Comparison of ENCODE assay signal across 9 mouse cellular contexts in genomic region chr9:94533641-94534040, GRCm38 (mm10). TPM values are rescaled to one million over a fixed set of nuclear protein-coding genes. Genes with fewer than 3 reads are reported as not detected.
A peak's percentile ranks its signal among the peaks of the same experiment; 100 is the strongest.
DNase-seq lines count a peak whose midpoint lies in the region; ATAC-seq and TF ChIP-seq lines count a peak whose summit lies in the region.
"Had no signal": no experiment of that assay in that cellular context is flagged by ENCODE, and none has a peak within 500 bp of the region (broad histone marks: within the 10 kb centered on the region; RNA-seq: fewer than 3 reads in every experiment).

No protein-coding gene starts in this region.

- no peak overlapping the region for H3K9ac ChIP-seq in heart, adult 2 months (ENCODE audit: low read depth, low read length)
- peak overlapping the region; percentile 51 for H3K9ac ChIP-seq in heart, embryonic 14.5 days (ENCODE audit: low read length)
- no peak overlapping the region for H3K9ac ChIP-seq in midbrain, embryonic 11.5 days (ENCODE audit: low read length)

- peaks cover 21% of the 10 kb centered on the region for H3K36me3 ChIP-seq in heart, adult 2 months (ENCODE audit: control insufficient read depth, insufficient read depth, low read length)
- H3K36me3 ChIP-seq in heart, embryonic 14.5 days (ENCODE audit: control insufficient read depth, insufficient read depth, low read length), result no peaks in the 10 kb centered on the region
- H3K36me3 ChIP-seq in midbrain, embryonic 11.5 days (ENCODE audit: control insufficient read depth, insufficient read depth, low read length), result no peaks in the 10 kb centered on the region

- H3K79me2 ChIP-seq in heart, adult 2 months (replicated peaks; ENCODE audit: control insufficient read depth, insufficient read depth, low read length), result no peaks in the 10 kb centered on the region; the same call in 1 of the 2 replicates

- DNase-seq in heart, adult 2 months, result peak in 1 of 2 experiments; percentile 37
- no peak for DNase-seq in heart, postnatal 25 days (ENCODE audit: low spot score)
- peak; percentile 18 to 39 for DNase-seq in adrenal gland, postnatal 36 days
- DNase-seq in midbrain, embryonic 11.5 days (ENCODE audit: low spot score, missing footprints), result no peak
- no peak for DNase-seq in urinary bladder, adult 18-20 months (ENCODE audit: low spot score in 2 of 2)
- DNase-seq in left cerebral cortex, adult 11 months (ENCODE audit: low spot score), result no peak
- DNase-seq in gastrocnemius, adult 18-20 months (ENCODE audit: low spot score), result no peak

- peaks cover 4% of the 10 kb centered on the region for H3K4me1 ChIP-seq in heart, adult 2 months (ENCODE audit: control insufficient read depth, insufficient read depth, low read length)
- peaks cover 6 to 42% of the 10 kb centered on the region in 2 experiments for H3K4me1 ChIP-seq in heart, embryonic 14.5 days (ENCODE audit: control insufficient read depth in 2 of 2, insufficient read depth in 2 of 2, low read length in 2 of 2)
- peaks cover 3% of the 10 kb centered on the region; the same call in 1 of the 2 replicates for H3K4me1 ChIP-seq in midbrain, embryonic 11.5 days (ENCODE audit: control insufficient read depth, insufficient read depth, low read length)

- peak overlapping the region; percentile 39 for H3K4me3 ChIP-seq in heart, adult 2 months
- peak overlapping the region in 1 of 2 experiments; percentile 79; a peak in 3 of 4 replicates for H3K4me3 ChIP-seq in heart, embryonic 14.5 days (ENCODE audit: control insufficient read depth in 1 of 2, insufficient read depth in 1 of 2, low read depth in 1 of 2, low read length in 2 of 2)
- 0 out of 2 replicates have a peak overlapping the region, but pooled peaks have one; percentile 11 for H3K4me3 ChIP-seq in midbrain, embryonic 11.5 days (ENCODE audit: low read depth, low read length)

- intact Hi-C loops in heart, adult 2 months (cut with DNase I), result no loop called here
- intact Hi-C loops in heart, postnatal 25 days (cut with DNase I), result loop anchor here (10.0 kb wide), 1 partner anchor 161 kb away; no protein-coding TSS in a partner anchor

- no peak for TF ChIP-seq CTCF in heart, adult 2 months (IDR thresholded peaks at IDR 0.05)

- TF ChIP-seq EP300 in heart, adult 2 months (IDR thresholded peaks at IDR 0.05; ENCODE audit: insufficient read depth, low read depth, low read length), result no peak

- H3K27ac ChIP-seq in heart, adult 2 months, result peak overlapping the region; percentile 52
- peak overlapping the region; percentile 14 to 66; a peak in 3 of 4 replicates for H3K27ac ChIP-seq in heart, embryonic 14.5 days (replicated peaks in 1 of 2; ENCODE audit: control insufficient read depth in 1 of 2, insufficient read depth in 1 of 2, low read depth in 2 of 2, low read length in 2 of 2)
- H3K27ac ChIP-seq in midbrain, embryonic 11.5 days (ENCODE audit: low read depth, low read length), result no peak overlapping the region
- H3K27ac ChIP-seq: kidney, postnatal 0 days had no signal

- peak overlapping the region; percentile 65 for H3K4me2 ChIP-seq in heart, embryonic 14.5 days (ENCODE audit: low read length)
- peak overlapping the region; percentile 19; the same call in 1 of the 2 replicates for H3K4me2 ChIP-seq in midbrain, embryonic 11.5 days

- WGBS in heart, adult 2 months, result 16% methylated on average over 4 of the region's 4 CpGs
- WGBS in heart, embryonic 14.5 days, result 11% methylated on average over 4 of the region's 4 CpGs
- WGBS in midbrain, embryonic 11.5 days, result 19% methylated on average over 4 of the region's 4 CpGs

- ATAC-seq in heart, embryonic 14.5 days (ENCODE audit: insufficient number of reproducible peaks, insufficient read depth, low FRiP score, low read depth), result no peak
- no peak for ATAC-seq in midbrain, embryonic 11.5 days (ENCODE audit: low FRiP score)

- no peak for TF ChIP-seq POLR2A in heart, adult 2 months (IDR thresholded peaks at IDR 0.05; ENCODE audit: insufficient read depth, low read depth, low read length)

- H3K9me3 ChIP-seq in heart, embryonic 14.5 days (ENCODE audit: control insufficient read depth, low read length), result no peaks in the 10 kb centered on the region
- H3K9me3 ChIP-seq in midbrain, embryonic 11.5 days (ENCODE audit: control insufficient read depth, low read length), result no peaks in the 10 kb centered on the region

- H3K27me3 ChIP-seq in heart, adult 2 months (ENCODE audit: control insufficient read depth, insufficient read depth, low read length), result no peaks in the 10 kb centered on the region
- no peaks in the 10 kb centered on the region for H3K27me3 ChIP-seq in heart, embryonic 14.5 days (ENCODE audit: control insufficient read depth, insufficient read depth, low read length)
- no peaks in the 10 kb centered on the region for H3K27me3 ChIP-seq in midbrain, embryonic 11.5 days (ENCODE audit: control insufficient read depth, insufficient read depth, low read length)

RNA-seq across cellular contexts. Expression of gene 1190002N15Rik, which starts 4.2 kb away (rescaled TPM):
- 10 to 100 TPM; 25.9 to 31.7 TPM for total RNA-seq in heart, adult 2 months (2021)
- polyA plus RNA-seq in heart, adult 2 months (2012; rRNA removed), result 10.8 and 17.5 TPM in 2 replicates
- total RNA-seq in heart, postnatal 25 days (2021), result 10 to 100 TPM; 31.6 to 32.5 TPM
- total RNA-seq in adrenal gland, postnatal 36 days (2021), result 10 to 100 TPM; 17.8 to 25.4 TPM
- polyA plus RNA-seq in heart, embryonic 14.5 days (2014; fragmentation: Nextera tagmentation; extraction: Ambion mirVana), result 49.7 and 56.2 TPM in 2 replicates
- 39.4 and 44.2 TPM in 2 replicates for polyA plus RNA-seq in midbrain, embryonic 11.5 days (2014; fragmentation: Nextera tagmentation; extraction: Ambion mirVana)
- 1 to 10 TPM; 1.9 to 4.7 TPM for total RNA-seq in gastrocnemius, adult 18-20 months (2021)

Comparison
In these comparisons a context has a peak if more than half of its experiments do, and no peak if none do; other contexts are left out.
1. DNase-seq: peak in adrenal gland, postnatal 36 days (2 of 2); none in heart, postnatal 25 days (single experiment), midbrain, embryonic 11.5 days (single experiment), urinary bladder, adult 18-20 months (0 of 2), left cerebral cortex, adult 11 months (single experiment) and gastrocnemius, adult 18-20 months (single experiment).